ENCODE assay signal across 14 mouse cellular contexts in genomic region chrX:95682206-95682605, GRCm38 (mm10).
"Had no signal": no experiment of that assay in that cellular context is flagged by ENCODE, and none has a peak within 500 bp of the region (broad histone marks: within the 10 kb centered on the region; RNA-seq: fewer than 3 reads in every experiment).

No protein-coding gene starts in this region.

- DNase-seq: gastrocnemius, postnatal 14 days; gastrocnemius, postnatal 36 days; heart, adult 11 months; heart, adult 2 months; heart, postnatal 14 days; heart, postnatal 36 days; kidney, adult 11 months; kidney, adult 2 months; kidney, adult 9 months; kidney, postnatal 14 days; kidney, postnatal 36 days; layer of hippocampus, adult 9-11 months; layer of hippocampus, postnatal 36 days; left cerebral cortex, postnatal 4 days had no signal
